Mouse (Mus musculus): ENCODE measurements at regions not wholly inside any gene's neighbourhood (a gene's known extent, or its start where the extent isn't known, plus 50 kb on each side); places are given as distances from the start of the nearest gene placed in this dataset.

- H3K27me3 ChIP-seq (ENCODE audit: control insufficient read depth, insufficient read depth, low read length) = no peaks in the 10 kb centered on the region
- no peaks in the 10 kb centered on the region for H3K4me1 ChIP-seq (ENCODE audit: control insufficient read depth, insufficient read depth, low read length)
- no peak overlapping the region for H3K27ac ChIP-seq (ENCODE audit: low read length)
- no peak overlapping the region for H3K9ac ChIP-seq (replicated peaks; ENCODE audit: low read depth, low read length)
- H3K4me2 ChIP-seq (replicated peaks; ENCODE audit: low read depth, low read length) = no peak overlapping the region
- H3K36me3 ChIP-seq (ENCODE audit: control insufficient read depth, insufficient read depth, low read length) = no peaks in the 10 kb centered on the region
- 0 out of 2 replicates have a peak, but pooled peaks cover 3% of the 10 kb centered on the region for H3K9me3 ChIP-seq (ENCODE audit: control insufficient read depth, low read depth, low read length)
- no peak overlapping the region for H3K4me3 ChIP-seq (ENCODE audit: low read depth, low read length)
- 91% methylated on average over 5 of the region's 5 CpGs for WGBS
- no peak for ATAC-seq (ENCODE audit: insufficient number of reproducible peaks, insufficient read depth, low FRiP score, low read depth)
These were observed 251.1 kb downstream of the Diras2 start for GRCm38 (mm10) chr13:52279970-52280348.

GRCm38 (mm10) chr13:52281271-52281670 is 249.8 kb downstream of the Diras2 start:
- Histone ChIP-seq H3K27me3 (ENCODE audit: control insufficient read depth, insufficient read depth, low read length) (no peaks in the 10 kb centered on the region), H3K4me3 (ENCODE audit: low read depth, low read length) (no peak overlapping the region), H3K36me3 (ENCODE audit: control insufficient read depth, insufficient read depth, low read length) (no peaks in the 10 kb centered on the region), H3K4me1 (ENCODE audit: control insufficient read depth, insufficient read depth, low read length) (no peaks in the 10 kb centered on the region), H3K4me2 (replicated peaks; ENCODE audit: low read depth, low read length) (no peak overlapping the region), H3K9ac (replicated peaks; ENCODE audit: low read depth, low read length) (no peak overlapping the region), H3K27ac (ENCODE audit: low read length) (no peak overlapping the region), H3K9me3 (ENCODE audit: control insufficient read depth, low read depth, low read length) (0 out of 2 replicates have a peak, but pooled peaks cover 3% of the 10 kb centered on the region)
- 75% methylated on average over 2 of the region's 2 CpGs for WGBS
- ATAC-seq (ENCODE audit: insufficient number of reproducible peaks, insufficient read depth, low FRiP score, low read depth) = no peak

GRCm38 (mm10) chr13:52282500-52282899 is 248.6 kb downstream of the Diras2 start:
- H3K4me1 ChIP-seq (ENCODE audit: control insufficient read depth, insufficient read depth, low read length) = no peaks in the 10 kb centered on the region
- no peaks in the 10 kb centered on the region for H3K27me3 ChIP-seq (ENCODE audit: control insufficient read depth, insufficient read depth, low read length)
- H3K27ac ChIP-seq (ENCODE audit: low read length) = no peak overlapping the region
- H3K4me3 ChIP-seq (ENCODE audit: low read depth, low read length) = no peak overlapping the region
- H3K9me3 ChIP-seq (ENCODE audit: control insufficient read depth, low read depth, low read length) = 0 out of 2 replicates have a peak, but pooled peaks cover 3% of the 10 kb centered on the region
- 67% methylated on average over 13 of the region's 13 CpGs for WGBS
- H3K9ac ChIP-seq (replicated peaks; ENCODE audit: low read depth, low read length) = no peak overlapping the region
- no peak overlapping the region for H3K4me2 ChIP-seq (replicated peaks; ENCODE audit: low read depth, low read length)
- no peaks in the 10 kb centered on the region for H3K36me3 ChIP-seq (ENCODE audit: control insufficient read depth, insufficient read depth, low read length)
- ATAC-seq (ENCODE audit: insufficient number of reproducible peaks, insufficient read depth, low FRiP score, low read depth) = no peak

- Histone ChIP-seq H3K36me3 (ENCODE audit: control insufficient read depth, insufficient read depth, low read length) (no peaks in the 10 kb centered on the region), H3K4me2 (replicated peaks; ENCODE audit: low read depth, low read length) (no peak overlapping the region), H3K27ac (ENCODE audit: low read length) (no peak overlapping the region), H3K4me3 (ENCODE audit: low read depth, low read length) (no peak overlapping the region), H3K27me3 (ENCODE audit: control insufficient read depth, insufficient read depth, low read length) (no peaks in the 10 kb centered on the region), H3K4me1 (ENCODE audit: control insufficient read depth, insufficient read depth, low read length) (no peaks in the 10 kb centered on the region), H3K9ac (replicated peaks; ENCODE audit: low read depth, low read length) (no peak overlapping the region), H3K9me3 (ENCODE audit: control insufficient read depth, low read depth, low read length) (0 out of 2 replicates have a peak, but pooled peaks cover 3% of the 10 kb centered on the region)
- 61% methylated on average over 11 of the region's 11 CpGs for WGBS
- ATAC-seq (ENCODE audit: insufficient number of reproducible peaks, insufficient read depth, low FRiP score, low read depth) = no peak
These were observed 247.6 kb downstream of the Diras2 start for GRCm38 (mm10) chr13:52283456-52283855.

GRCm38 (mm10) chr13:52284026-52284801 is 246.9 kb downstream of the Diras2 start:
- H3K9ac ChIP-seq (replicated peaks; ENCODE audit: low read depth, low read length) = no peak overlapping the region
- no peaks in the 10 kb centered on the region for H3K36me3 ChIP-seq (ENCODE audit: control insufficient read depth, insufficient read depth, low read length)
- 71% methylated on average over 12 of the region's 12 CpGs for WGBS
- no peak overlapping the region for H3K4me3 ChIP-seq (ENCODE audit: low read depth, low read length)
- no peak overlapping the region for H3K4me2 ChIP-seq (replicated peaks; ENCODE audit: low read depth, low read length)
- no peaks in the 10 kb centered on the region for H3K4me1 ChIP-seq (ENCODE audit: control insufficient read depth, insufficient read depth, low read length)
- no peak for ATAC-seq (ENCODE audit: insufficient number of reproducible peaks, insufficient read depth, low FRiP score, low read depth)
- H3K9me3 ChIP-seq (ENCODE audit: control insufficient read depth, low read depth, low read length) = 0 out of 2 replicates have a peak, but pooled peaks cover 3% of the 10 kb centered on the region
- H3K27me3 ChIP-seq (ENCODE audit: control insufficient read depth, insufficient read depth, low read length) = no peaks in the 10 kb centered on the region
- H3K27ac ChIP-seq (ENCODE audit: low read length) = no peak overlapping the region

GRCm38 (mm10) chr13:52288400-52288799 is 242.7 kb downstream of the Diras2 start:
- Histone ChIP-seq H3K36me3 (ENCODE audit: control insufficient read depth, insufficient read depth, low read length) (no peaks in the 10 kb centered on the region), H3K27ac (ENCODE audit: low read length) (no peak overlapping the region), H3K9me3 (ENCODE audit: control insufficient read depth, low read depth, low read length) (no peaks in the 10 kb centered on the region), H3K9ac (replicated peaks; ENCODE audit: low read depth, low read length) (no peak overlapping the region), H3K4me2 (replicated peaks; ENCODE audit: low read depth, low read length) (no peak overlapping the region), H3K27me3 (ENCODE audit: control insufficient read depth, insufficient read depth, low read length) (no peaks in the 10 kb centered on the region), H3K4me1 (ENCODE audit: control insufficient read depth, insufficient read depth, low read length) (no peaks in the 10 kb centered on the region), H3K4me3 (ENCODE audit: low read depth, low read length) (no peak overlapping the region)
- 80% methylated on average over 6 of the region's 6 CpGs for WGBS
- ATAC-seq (ENCODE audit: insufficient number of reproducible peaks, insufficient read depth, low FRiP score, low read depth) = no peak

- H3K9ac ChIP-seq (replicated peaks; ENCODE audit: low read depth, low read length) = no peak overlapping the region
- no peak overlapping the region for H3K4me2 ChIP-seq (replicated peaks; ENCODE audit: low read depth, low read length)
- no peaks in the 10 kb centered on the region for H3K9me3 ChIP-seq (ENCODE audit: control insufficient read depth, low read depth, low read length)
- no peak overlapping the region for H3K27ac ChIP-seq (ENCODE audit: low read length)
- WGBS = 93% methylated on average over 15 of the region's 15 CpGs
- no peaks in the 10 kb centered on the region for H3K27me3 ChIP-seq (ENCODE audit: control insufficient read depth, insufficient read depth, low read length)
- no peaks in the 10 kb centered on the region for H3K36me3 ChIP-seq (ENCODE audit: control insufficient read depth, insufficient read depth, low read length)
- H3K4me3 ChIP-seq (ENCODE audit: low read depth, low read length) = no peak overlapping the region
- no peak for ATAC-seq (ENCODE audit: insufficient number of reproducible peaks, insufficient read depth, low FRiP score, low read depth)
- H3K4me1 ChIP-seq (ENCODE audit: control insufficient read depth, insufficient read depth, low read length) = no peaks in the 10 kb centered on the region
These were observed 235.2 kb downstream of the Diras2 start for GRCm38 (mm10) chr13:52295847-52296246.

GRCm38 (mm10) chr13:52296541-52297276 is 234.4 kb downstream of the Diras2 start:
- Histone ChIP-seq H3K4me1 (ENCODE audit: control insufficient read depth, insufficient read depth, low read length) (no peaks in the 10 kb centered on the region), H3K27ac (ENCODE audit: low read length) (no peak overlapping the region), H3K9ac (replicated peaks; ENCODE audit: low read depth, low read length) (no peak overlapping the region), H3K36me3 (ENCODE audit: control insufficient read depth, insufficient read depth, low read length) (no peaks in the 10 kb centered on the region), H3K4me3 (ENCODE audit: low read depth, low read length) (no peak overlapping the region), H3K27me3 (ENCODE audit: control insufficient read depth, insufficient read depth, low read length) (no peaks in the 10 kb centered on the region), H3K4me2 (replicated peaks; ENCODE audit: low read depth, low read length) (no peak overlapping the region), H3K9me3 (ENCODE audit: control insufficient read depth, low read depth, low read length) (no peaks in the 10 kb centered on the region)
- ATAC-seq (ENCODE audit: insufficient number of reproducible peaks, insufficient read depth, low FRiP score, low read depth) = no peak
- 81% methylated on average over 9 of the region's 9 CpGs for WGBS

Data from stomach, embryonic 14.5 days (tissue).